Mouse (Mus musculus): ENCODE data around the gene Rassf3.
A peak's percentile ranks its signal among the peaks of the same experiment; 100 is the strongest.

Gene Rassf3

DNA sequence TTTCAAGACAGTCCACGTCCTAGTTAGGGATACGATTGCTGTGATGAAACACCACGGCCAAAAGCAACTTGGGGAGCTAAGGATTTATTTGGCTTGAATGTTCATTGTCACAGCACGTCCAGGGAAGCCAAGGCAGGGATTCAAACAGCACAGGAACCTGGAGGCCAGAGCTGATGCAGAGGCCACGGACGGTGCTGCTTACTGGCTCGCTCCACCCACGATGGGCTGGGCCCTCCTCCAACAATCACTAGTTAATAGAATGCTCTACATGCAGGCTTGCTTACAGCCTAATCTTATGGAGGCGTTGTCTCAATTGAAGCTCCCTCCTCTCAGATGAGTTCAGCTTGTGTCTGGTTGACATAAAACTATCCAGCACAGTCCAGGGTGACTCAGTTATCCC is 108.4 kb downstream of the Rassf3 start:
- DNase-seq (ENCODE audit: low spot score in 2 of 2) = no peak

- no peak for DNase-seq (ENCODE audit: low spot score in 2 of 2)
Measured at GRCm38 (mm10) chr10:121367271-121367670, 108.9 kb downstream of the Rassf3 start.

- DNase-seq (ENCODE audit: low spot score in 2 of 2) = peak in 1 of 2 experiments; percentile 36
Measured at GRCm38 (mm10) chr10:121365781-121366272, 110.3 kb downstream of the Rassf3 start.

- DNase-seq (ENCODE audit: low spot score in 2 of 2) = peak; percentile 78 to 84
Measured at GRCm38 (mm10) chr10:121364801-121365564, 111.2 kb downstream of the Rassf3 start, which contains the start of gene Gns. Gene Gns, plus strand, starts transcription at chr10:121365090.

DNA sequence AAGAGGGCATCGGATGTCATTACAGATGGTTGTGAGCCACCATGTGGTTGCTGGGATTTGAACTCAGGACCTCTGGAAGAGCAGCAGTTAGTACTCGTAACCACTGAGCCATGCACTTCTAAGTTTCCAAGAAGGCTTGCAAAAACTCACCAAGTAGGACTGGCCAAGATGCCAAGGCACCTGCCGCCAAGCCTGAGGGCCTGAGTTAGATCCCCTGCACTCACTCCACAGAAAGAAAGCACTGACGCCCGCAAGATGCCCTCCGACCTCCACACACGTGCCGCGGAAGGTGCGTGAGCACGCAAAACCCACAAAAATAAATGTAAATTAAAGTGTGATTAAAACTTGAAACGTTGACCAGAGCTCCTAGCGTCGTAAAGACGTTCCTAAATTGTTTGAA is 111.8 kb downstream of the Rassf3 start:
- DNase-seq (ENCODE audit: low spot score in 2 of 2) = no peak

DNA sequence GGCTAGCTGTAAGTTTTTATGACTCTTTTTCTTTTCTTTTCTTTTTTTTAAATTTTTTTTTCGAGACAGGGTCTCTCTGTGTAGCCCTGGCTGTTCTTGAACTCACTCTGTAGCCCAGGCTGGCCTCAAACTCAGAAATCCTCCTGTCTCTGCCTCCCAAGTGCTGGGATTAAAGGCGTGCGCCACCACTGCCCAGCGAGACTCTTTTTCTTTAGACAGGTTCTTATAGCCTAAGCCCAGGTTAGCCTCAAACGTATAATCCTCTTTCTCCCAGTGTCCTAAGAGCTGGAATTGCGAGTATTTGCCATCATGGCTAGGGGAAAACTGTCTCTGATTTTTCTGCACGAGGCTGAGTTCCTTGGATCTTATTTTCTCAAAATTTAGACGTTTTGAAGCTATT is 112.9 kb downstream of the Rassf3 start:
- no peak for DNase-seq (ENCODE audit: low spot score in 2 of 2)

DNA sequence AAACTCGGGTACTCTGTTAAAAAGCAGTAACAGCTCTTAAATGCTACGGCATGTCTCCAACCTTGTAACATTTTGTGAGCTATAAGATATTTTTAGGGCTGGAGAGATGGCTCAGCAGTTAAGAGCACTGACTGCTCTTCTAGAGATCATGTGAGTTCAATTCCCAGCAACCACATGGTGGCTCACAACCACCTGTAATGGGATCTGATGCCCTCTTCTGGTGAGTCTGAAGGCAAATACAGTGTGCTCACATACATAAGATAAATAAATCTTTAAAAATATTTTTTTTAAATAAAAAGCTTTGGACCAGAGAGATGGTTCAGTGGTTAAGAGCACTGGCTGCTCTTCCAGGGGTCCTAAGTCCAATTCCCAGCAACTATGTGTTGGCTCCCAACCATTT is 115.8 kb downstream of the Rassf3 start:
- no peak for DNase-seq (ENCODE audit: low spot score in 2 of 2)
